Mouse (Mus musculus): ENCODE data around the gene Pank4.

The Pank4 gene

GRCm38 (mm10) chr4:154943323-154944039, 20.4 kb upstream of the Pank4 start:
- DNase-seq (ENCODE audit: low spot score in 2 of 2) = no peak

- peak; percentile 68 to 73 for DNase-seq (ENCODE audit: low spot score in 2 of 2)
These were observed 19.8 kb upstream of the Pank4 start for GRCm38 (mm10) chr4:154944121-154944590.

- DNase-seq (ENCODE audit: low spot score in 2 of 2) = peak in 1 of 2 experiments; percentile 67
These were observed 17.6 kb upstream of the Pank4 start for GRCm38 (mm10) chr4:154946319-154946718.

GRCm38 (mm10) chr4:154948066-154948939, 15.6 kb upstream of the Pank4 start:
- DNase-seq (ENCODE audit: low spot score in 2 of 2) = peak; percentile 69 to 75

GRCm38 (mm10) chr4:154948940-154949588, 14.9 kb upstream of the Pank4 start:
- no peak for DNase-seq (ENCODE audit: low spot score in 2 of 2)

GRCm38 (mm10) chr4:154949589-154949982, 14.3 kb upstream of the Pank4 start:
- no peak for DNase-seq (ENCODE audit: low spot score in 2 of 2)

GRCm38 (mm10) chr4:154952461-154953241, 11.3 kb upstream of the Pank4 start:
- no peak for DNase-seq (ENCODE audit: low spot score in 2 of 2)

- no peak for DNase-seq (ENCODE audit: low spot score in 2 of 2)
These were observed 7.3 kb upstream of the Pank4 start for GRCm38 (mm10) chr4:154956604-154957003.

GRCm38 (mm10) chr4:154957289-154957993, 6.5 kb upstream of the Pank4 start:
- no peak for DNase-seq (ENCODE audit: low spot score in 2 of 2)

GRCm38 (mm10) chr4:154958171-154958570, 5.8 kb upstream of the Pank4 start:
- DNase-seq (ENCODE audit: low spot score in 2 of 2) = peak; percentile 69 to 70

GRCm38 (mm10) chr4:154958621-154959020, 5.3 kb upstream of the Pank4 start:
- DNase-seq (ENCODE audit: low spot score in 2 of 2) = no peak

GRCm38 (mm10) chr4:154960021-154960689, 3.8 kb upstream of the Pank4 start:
- DNase-seq (ENCODE audit: low spot score in 2 of 2) = no peak

- peak; percentile 68 to 79 for DNase-seq (ENCODE audit: low spot score in 2 of 2)
These were observed 3.2 kb upstream of the Pank4 start, which contains the start of gene Hes5 for GRCm38 (mm10) chr4:154960690-154961225. Hes5 (plus strand) TSS chr4:154960923.

- DNase-seq (ENCODE audit: low spot score in 2 of 2) = no peak
These were observed 2.6 kb upstream of the Pank4 start for GRCm38 (mm10) chr4:154961226-154961738.

- no peak for DNase-seq (ENCODE audit: low spot score in 2 of 2)
These were observed 2.0 kb upstream of the Pank4 start for GRCm38 (mm10) chr4:154961911-154962310.

- DNase-seq (ENCODE audit: low spot score in 2 of 2) = no peak
These were observed 1.2 kb upstream of the Pank4 start for GRCm38 (mm10) chr4:154962683-154963082.

- DNase-seq (ENCODE audit: low spot score in 2 of 2) = no peak
These were observed 610 bp upstream of the Pank4 start for GRCm38 (mm10) chr4:154963190-154963836.

GRCm38 (mm10) chr4:154964581-154965235, 785 bp downstream of the Pank4 start:
- DNase-seq (ENCODE audit: low spot score in 2 of 2) = no peak

- DNase-seq (ENCODE audit: low spot score in 2 of 2) = no peak
These were observed 1.9 kb downstream of the Pank4 start for GRCm38 (mm10) chr4:154965856-154966255.
